Mouse (Mus musculus): ENCODE results near the gene Dennd5b. TPM values are rescaled to one million over a fixed set of nuclear protein-coding genes. Genes with fewer than 3 reads are reported as not detected.

The Dennd5b gene
- total and polyA plus RNA-seq, 3 experiments, result 0.27 TPM; not detected in 2

DNA sequence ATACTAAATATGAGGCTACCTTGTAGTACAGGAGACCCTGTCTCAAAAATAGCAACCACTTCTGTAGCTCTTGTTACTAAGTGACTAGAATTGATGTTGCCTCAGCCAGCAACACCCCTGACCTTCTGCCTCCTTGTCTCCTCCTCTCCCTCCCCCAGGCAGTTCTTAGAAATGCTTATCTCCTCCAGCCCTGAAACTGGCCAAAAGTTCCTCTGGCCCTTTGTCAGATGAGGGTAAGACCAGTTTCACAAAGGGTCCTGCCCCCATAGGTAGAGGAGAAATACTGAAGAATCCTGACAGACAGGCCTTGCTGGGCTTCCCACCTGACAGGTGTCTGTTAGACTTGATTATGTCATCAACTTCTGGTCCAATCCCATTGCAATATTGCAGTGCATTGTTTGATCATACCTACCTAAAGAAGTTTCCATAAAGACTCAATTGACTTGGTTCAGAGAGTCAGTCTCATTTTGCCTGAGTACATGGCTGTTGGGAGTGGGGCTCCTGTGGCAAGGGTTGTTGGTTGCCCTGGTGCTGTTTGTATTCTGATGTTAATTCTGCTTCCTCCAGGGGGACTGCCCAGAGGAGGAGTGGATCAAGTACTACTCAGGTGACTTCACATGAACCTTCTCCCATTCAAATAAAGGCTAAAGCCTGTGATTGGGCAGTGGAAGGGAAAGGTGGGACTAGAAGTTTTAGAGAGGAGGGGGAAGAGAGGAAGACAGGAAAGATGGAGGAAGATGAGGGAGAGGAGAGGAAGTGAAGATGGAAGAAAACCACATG, 145.6 kb downstream of the Dennd5b start:
- Histone ChIP-seq H3K4me1 (ENCODE audit: insufficient read depth, low read depth, low read length) (peaks cover 34% of the 10 kb centered on the region), H3K9me3 (replicated peaks) (no peaks in the 10 kb centered on the region), H3K36me3 (replicated peaks) (no peaks in the 10 kb centered on the region), H3K27me3 (ENCODE audit: insufficient read depth, low read length) (no peaks in the 10 kb centered on the region), H3K4me3 (ENCODE audit: low read depth, low read length) (no peak overlapping the region; the same call in 1 of the 2 replicates)
- no peak for TF ChIP-seq GATA2 (IDR thresholded peaks at IDR 0.05; ENCODE audit: borderline replicate concordance, low read depth, low read length)
- TF ChIP-seq TAL1 (conservative IDR thresholded peaks at IDR 0.05; ENCODE audit: low read depth, low read length), result peak; percentile 28; the same call in 1 of the 2 replicates
- TF ChIP-seq GATA1 (IDR thresholded peaks at IDR 0.05; ENCODE audit: borderline replicate concordance, low read length), result no peak
- TF ChIP-seq CTCF (IDR thresholded peaks at IDR 0.05; ENCODE audit: low read depth, low read length), result no peak
- TF ChIP-seq POLR2AphosphoS5 (IDR thresholded peaks at IDR 0.05; ENCODE audit: insufficient replicate concordance, low read depth, low read length), result no peak
- ATAC-seq (ENCODE audit: extremely low read depth, insufficient number of reproducible peaks, low FRiP score, poor library complexity, severe bottlenecking) (peak; percentile 79), DNase-seq (ENCODE audit: low spot score) (peak; percentile 5)

DNA sequence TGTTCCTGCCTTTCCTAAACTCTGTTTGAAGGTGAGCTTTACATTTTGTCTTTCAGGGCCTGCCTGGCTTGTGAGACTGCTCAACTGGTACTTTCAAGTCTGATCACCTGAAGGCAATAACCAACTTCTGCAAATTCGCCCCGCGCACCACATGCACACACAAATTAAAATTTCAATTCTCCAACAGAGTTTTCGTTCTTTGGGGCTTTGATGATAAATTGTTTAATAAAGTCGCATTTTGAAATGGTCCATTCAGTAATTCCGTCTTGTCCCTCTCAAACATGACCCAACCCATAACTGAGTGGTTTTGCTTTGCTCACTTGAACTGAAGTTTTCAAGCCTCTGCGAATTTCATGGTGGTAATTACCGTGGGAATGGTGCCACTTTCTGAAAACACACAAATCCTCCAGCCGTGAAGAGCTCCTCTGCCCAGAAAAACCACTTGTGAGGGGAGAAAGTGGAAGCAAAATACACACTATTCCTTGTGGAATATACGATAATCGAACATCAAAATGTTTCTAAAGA, 154.5 kb downstream of the Dennd5b start:
- H3K36me3 ChIP-seq (replicated peaks), result peaks cover 12% of the 10 kb centered on the region

DNA sequence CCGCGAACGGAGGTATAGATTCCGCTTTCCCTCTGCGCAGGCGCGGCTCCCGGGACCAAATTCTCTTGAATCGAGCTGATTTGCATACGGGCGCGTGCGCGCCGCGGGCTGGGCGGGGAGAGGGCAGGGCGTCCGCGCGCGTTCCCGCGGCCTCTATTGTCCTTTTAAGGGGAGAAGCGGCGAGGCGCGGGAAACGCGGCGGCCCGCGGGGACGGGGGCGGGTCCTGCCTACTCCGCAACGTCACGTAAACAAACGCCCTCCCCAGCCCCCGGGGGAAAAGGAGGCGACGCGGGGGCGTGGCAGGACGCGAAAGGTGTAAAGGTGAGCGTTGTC, 155.1 kb downstream of the Dennd5b start, which contains the start of gene Sinhcaf:
Gene Sinhcaf, minus strand, starts transcription at position 59 of the 334 bp plus-strand sequence.
- H3K36me3 ChIP-seq (replicated peaks), result peaks cover 17% of the 10 kb centered on the region
- peak; percentile 79 for ATAC-seq (ENCODE audit: extremely low read depth, insufficient number of reproducible peaks, low FRiP score, poor library complexity, severe bottlenecking)
- TF ChIP-seq GATA1 (IDR thresholded peaks at IDR 0.05; ENCODE audit: borderline replicate concordance, low read length) (no peak), GATA2 (IDR thresholded peaks at IDR 0.05; ENCODE audit: borderline replicate concordance, low read depth, low read length) (no peak), TAL1 (conservative IDR thresholded peaks at IDR 0.05; ENCODE audit: low read depth, low read length) (no peak), POLR2AphosphoS5 (IDR thresholded peaks at IDR 0.05; ENCODE audit: insufficient replicate concordance, low read depth, low read length) (no peak), CTCF (IDR thresholded peaks at IDR 0.05; ENCODE audit: low read depth, low read length) (no peak)
- H3K9me3 ChIP-seq (replicated peaks), result no peaks in the 10 kb centered on the region
- peaks cover 33% of the 10 kb centered on the region for H3K4me1 ChIP-seq (ENCODE audit: insufficient read depth, low read depth, low read length)
- H3K4me3 ChIP-seq (ENCODE audit: low read depth, low read length), result peak within 1 kb of the TSS; percentile 95
- DNase-seq (ENCODE audit: low spot score), result peak; percentile 95
- no peaks in the 10 kb centered on the region for H3K27me3 ChIP-seq (ENCODE audit: insufficient read depth, low read length)

More for the DNA sequence above, 154.5 kb downstream of the Dennd5b start:
- ATAC-seq (ENCODE audit: extremely low read depth, insufficient number of reproducible peaks, low FRiP score, poor library complexity, severe bottlenecking) (no peak), DNase-seq (ENCODE audit: low spot score) (no peak)
- no peaks in the 10 kb centered on the region for H3K9me3 ChIP-seq (replicated peaks)
- H3K4me3 ChIP-seq (ENCODE audit: low read depth, low read length), result peak overlapping the region; percentile 95
- TF ChIP-seq GATA2 (IDR thresholded peaks at IDR 0.05; ENCODE audit: borderline replicate concordance, low read depth, low read length), result no peak
- no peak for TF ChIP-seq TAL1 (conservative IDR thresholded peaks at IDR 0.05; ENCODE audit: low read depth, low read length)
- TF ChIP-seq POLR2AphosphoS5 (IDR thresholded peaks at IDR 0.05; ENCODE audit: insufficient replicate concordance, low read depth, low read length), result no peak
- no peak for TF ChIP-seq CTCF (IDR thresholded peaks at IDR 0.05; ENCODE audit: low read depth, low read length)
- no peak for TF ChIP-seq GATA1 (IDR thresholded peaks at IDR 0.05; ENCODE audit: borderline replicate concordance, low read length)
- H3K4me1 ChIP-seq (ENCODE audit: insufficient read depth, low read depth, low read length), result peaks cover 29% of the 10 kb centered on the region
- H3K27me3 ChIP-seq (ENCODE audit: insufficient read depth, low read length), result no peaks in the 10 kb centered on the region

DNA sequence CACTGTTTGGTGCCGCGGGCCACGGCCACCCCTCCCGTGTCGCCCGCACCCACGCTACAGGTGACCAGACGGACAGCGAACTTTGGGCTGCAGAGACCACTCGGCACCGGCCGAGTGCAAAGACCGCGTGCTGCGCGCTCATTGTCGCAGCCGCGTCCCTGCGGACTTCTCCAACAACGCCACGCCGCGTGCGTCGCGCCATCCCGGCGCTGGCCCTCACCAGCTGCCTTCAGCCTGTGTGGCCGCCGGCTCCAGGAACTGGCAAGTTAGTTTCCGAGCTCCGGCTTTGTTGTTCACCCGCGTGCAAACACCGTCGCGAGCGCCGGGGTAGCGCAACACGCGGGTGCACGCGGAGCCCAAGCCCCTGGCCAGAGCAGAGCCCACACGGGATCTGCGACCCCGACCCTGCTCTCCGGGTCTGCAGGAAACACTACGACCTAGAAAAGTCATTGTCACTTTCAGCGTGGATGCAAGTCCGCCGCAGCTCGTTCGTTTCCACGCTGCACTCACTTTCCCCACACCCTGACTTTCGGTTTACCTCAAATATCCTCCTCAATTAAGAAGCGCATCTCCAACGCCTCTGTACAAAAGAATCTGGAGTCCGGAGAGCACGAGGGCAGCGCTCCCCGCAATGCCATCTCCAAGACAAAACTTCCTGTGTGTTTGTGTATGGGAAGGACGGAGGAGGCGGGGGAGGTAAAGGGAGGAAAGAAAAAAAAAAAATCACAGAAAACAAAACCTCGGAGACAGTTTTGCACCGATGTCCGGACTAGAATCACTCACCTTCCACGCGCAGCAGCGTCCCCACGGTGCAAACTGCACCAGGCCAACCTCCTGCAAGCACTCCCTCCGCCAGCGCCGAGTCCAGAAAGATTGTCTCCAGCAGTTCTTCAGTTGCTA, 155.7 kb downstream of the Dennd5b start:
- TF ChIP-seq TAL1 (conservative IDR thresholded peaks at IDR 0.05; ENCODE audit: low read depth, low read length), result no peak
- no peak for TF ChIP-seq CTCF (IDR thresholded peaks at IDR 0.05; ENCODE audit: low read depth, low read length)
- no peak for TF ChIP-seq GATA2 (IDR thresholded peaks at IDR 0.05; ENCODE audit: borderline replicate concordance, low read depth, low read length)
- TF ChIP-seq POLR2AphosphoS5 (IDR thresholded peaks at IDR 0.05; ENCODE audit: insufficient replicate concordance, low read depth, low read length), result no peak
- TF ChIP-seq GATA1 (IDR thresholded peaks at IDR 0.05; ENCODE audit: borderline replicate concordance, low read length), result no peak
- Histone ChIP-seq H3K4me3 (ENCODE audit: low read depth, low read length) (peak overlapping the region; percentile 95), H3K36me3 (replicated peaks) (peaks cover 17% of the 10 kb centered on the region), H3K4me1 (ENCODE audit: insufficient read depth, low read depth, low read length) (peaks cover 33% of the 10 kb centered on the region), H3K9me3 (replicated peaks) (no peaks in the 10 kb centered on the region), H3K27me3 (ENCODE audit: insufficient read depth, low read length) (no peaks in the 10 kb centered on the region)
- DNase-seq (ENCODE audit: low spot score) (peak; percentile 36), ATAC-seq (ENCODE audit: extremely low read depth, insufficient number of reproducible peaks, low FRiP score, poor library complexity, severe bottlenecking) (peak; percentile 18)

DNA sequence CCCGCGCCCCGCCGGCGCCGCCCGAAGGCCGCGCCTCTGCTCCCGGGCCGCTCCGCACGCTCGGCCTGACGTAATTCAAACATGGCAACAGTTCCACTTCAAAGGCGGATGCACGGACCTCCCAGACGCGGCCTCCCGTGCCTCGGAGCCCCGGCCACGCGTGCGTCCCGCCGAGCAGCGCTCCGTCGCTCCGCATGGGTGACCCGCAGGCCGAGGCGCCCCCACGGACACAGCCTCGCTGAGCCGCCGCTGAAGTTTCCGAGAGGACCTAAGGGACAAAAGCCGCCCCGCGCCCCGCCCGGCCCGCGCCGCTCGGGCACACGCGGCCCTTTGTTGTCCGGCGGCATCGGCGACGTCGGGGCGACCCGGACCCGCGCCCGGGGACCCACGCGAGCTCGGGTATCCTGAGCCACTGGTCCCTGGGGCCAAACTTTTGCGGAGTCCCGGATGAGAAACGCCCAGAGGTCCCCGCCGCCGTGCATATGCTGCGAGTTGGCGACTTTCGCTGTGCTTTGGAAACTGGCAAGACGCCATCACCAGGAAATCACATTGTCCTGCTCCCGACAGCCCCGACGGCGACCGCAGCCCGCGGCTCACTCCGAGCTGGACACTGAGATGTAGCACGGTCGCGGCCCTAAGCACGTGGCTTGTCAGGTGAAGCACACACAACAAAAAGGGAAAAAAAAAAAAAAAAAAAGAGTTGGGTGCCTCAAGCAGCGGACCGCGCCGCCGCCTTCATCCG, 156.5 kb downstream of the Dennd5b start:
- Histone ChIP-seq H3K9me3 (replicated peaks) (no peaks in the 10 kb centered on the region), H3K4me1 (ENCODE audit: insufficient read depth, low read depth, low read length) (peaks cover 33% of the 10 kb centered on the region), H3K27me3 (ENCODE audit: insufficient read depth, low read length) (no peaks in the 10 kb centered on the region), H3K36me3 (replicated peaks) (peaks cover 21% of the 10 kb centered on the region), H3K4me3 (ENCODE audit: low read depth, low read length) (peak overlapping the region; percentile 95)
- no peak for ATAC-seq (ENCODE audit: extremely low read depth, insufficient number of reproducible peaks, low FRiP score, poor library complexity, severe bottlenecking)
- peak; percentile 64 for DNase-seq (ENCODE audit: low spot score)
- TF ChIP-seq GATA2 (IDR thresholded peaks at IDR 0.05; ENCODE audit: borderline replicate concordance, low read depth, low read length), result no peak
- TF ChIP-seq TAL1 (conservative IDR thresholded peaks at IDR 0.05; ENCODE audit: low read depth, low read length), result no peak
- no peak for TF ChIP-seq GATA1 (IDR thresholded peaks at IDR 0.05; ENCODE audit: borderline replicate concordance, low read length)
- no peak for TF ChIP-seq CTCF (IDR thresholded peaks at IDR 0.05; ENCODE audit: low read depth, low read length)
- TF ChIP-seq POLR2AphosphoS5 (IDR thresholded peaks at IDR 0.05; ENCODE audit: insufficient replicate concordance, low read depth, low read length), result no peak
